Mouse (Mus musculus) embryonic facial prominence, embryonic 10.5 days (tissue): ENCODE measurements around the gene Mucl3. TPM values are rescaled to one million over a fixed set of nuclear protein-coding genes. Genes with fewer than 3 reads are reported as not detected.

ENCODE experiments used
- DNase-seq: peaks from one replicate; pipeline ENCODE4 v3.0.0-alpha.2; 2017; ENCODE audit warnings: low spot score
- H3K27ac ChIP-seq: fragments of 300-500 bp; sonication (generic); replicated peaks from 2 replicates; pipeline ENCODE4 v1.5.1; 2016; ENCODE audit warnings: mild to moderate bottlenecking
- H3K27me3 ChIP-seq: fragments of 300-500 bp; sonication (generic); replicated peaks from 2 replicates; pipeline ENCODE4 v1.6.1; 2016; ENCODE audit warnings: low read depth, mild to moderate bottlenecking; ENCODE audit not compliant: poor library complexity, severe bottlenecking
- H3K36me3 ChIP-seq: fragments of 300-500 bp; sonication (generic); replicated peaks from 2 replicates; pipeline ENCODE4 v1.6.1; 2016; ENCODE audit warnings: mild to moderate bottlenecking, moderate library complexity
- H3K4me1 ChIP-seq: fragments of 300-500 bp; sonication (generic); 2 replicates; pipeline ENCODE4 v1.6.1; 2016
- H3K4me3 ChIP-seq: fragments of 300-500 bp; sonication (generic); 2 replicates; pipeline ENCODE4 v1.5.1; 2016; ENCODE audit warnings: mild to moderate bottlenecking, moderate library complexity
- H3K9me3 ChIP-seq: fragments of 300-500 bp; sonication (generic); 2 replicates; pipeline ENCODE4 v1.6.1; 2016; ENCODE audit warnings: mild to moderate bottlenecking
- whole genome bisulfite sequencing: fragments of 180-500 bp; shearing (Covaris S2); methylation state at CpG from one replicate; pipeline ENCODE4 v1.1.7; 2016; 5-methylcytosine and 5-hydroxymethylcytosine counted together
- polyA plus RNA-seq: library from polyadenylated mRNA; unstranded; fragments of >200 nt; fragmentation: Nextera tagmentation; extraction: Ambion mirVana; gene quantifications from 2 replicates; pipeline ENCODE4 v1.2.1, GENCODE M21; 2016

Mucl3 gene
- polyA plus RNA-seq, 1 experiment from 2014 or later = 0.20 TPM

DNA sequence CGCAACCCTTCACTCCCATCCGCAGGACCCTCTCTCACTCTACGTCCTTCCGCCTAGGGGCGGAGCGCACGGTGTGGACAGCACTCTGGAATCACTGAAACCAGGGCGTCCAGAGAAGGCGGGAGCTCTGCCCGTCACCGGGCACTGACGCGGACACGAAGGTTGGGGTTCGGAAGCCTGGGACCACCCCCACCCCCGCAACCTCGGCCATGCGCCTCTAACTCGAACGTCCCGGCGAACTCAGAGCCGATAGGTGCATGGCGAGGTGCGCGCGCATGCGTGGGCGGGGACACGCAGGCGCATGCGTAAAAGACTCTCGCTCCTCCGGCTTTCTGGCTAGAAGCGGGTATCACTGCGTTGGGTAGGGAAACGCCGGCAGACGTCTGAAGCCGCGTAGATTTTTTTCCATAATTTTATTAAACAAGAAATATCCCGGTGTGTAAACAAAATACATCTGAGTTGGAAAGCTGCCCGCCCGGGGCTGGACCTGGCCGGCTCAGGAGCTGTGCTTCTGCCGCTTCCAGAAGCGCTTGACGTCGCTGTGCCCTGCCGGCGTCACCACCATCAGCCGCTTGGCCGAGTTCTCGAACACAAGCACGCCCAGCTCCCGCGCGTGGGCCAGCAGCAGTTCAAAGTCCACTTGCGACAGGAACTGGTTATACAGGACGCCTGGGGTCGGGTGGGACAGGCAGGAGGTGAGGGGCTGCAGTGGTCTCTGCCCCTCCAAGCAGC is 24.0 kb upstream of the Mucl3 start, which contains the start of gene Vars2:
Gene Vars2, minus strand, starts transcription at position 259 of the 732 bp plus-strand sequence.
- no peaks in the 10 kb centered on the region for H3K27me3 ChIP-seq
- DNase-seq = peak; percentile 97
- H3K4me1 ChIP-seq = peaks cover 24% of the 10 kb centered on the region
- peak within 1 kb of the TSS; percentile 80 for H3K4me3 ChIP-seq
- H3K9me3 ChIP-seq = no peaks in the 10 kb centered on the region
- peak within 1 kb of the TSS; percentile 94 for H3K27ac ChIP-seq
- H3K36me3 ChIP-seq = peaks cover 59% of the 10 kb centered on the region
- under 1% methylated on average over 61 of the region's 61 CpGs for WGBS

DNA sequence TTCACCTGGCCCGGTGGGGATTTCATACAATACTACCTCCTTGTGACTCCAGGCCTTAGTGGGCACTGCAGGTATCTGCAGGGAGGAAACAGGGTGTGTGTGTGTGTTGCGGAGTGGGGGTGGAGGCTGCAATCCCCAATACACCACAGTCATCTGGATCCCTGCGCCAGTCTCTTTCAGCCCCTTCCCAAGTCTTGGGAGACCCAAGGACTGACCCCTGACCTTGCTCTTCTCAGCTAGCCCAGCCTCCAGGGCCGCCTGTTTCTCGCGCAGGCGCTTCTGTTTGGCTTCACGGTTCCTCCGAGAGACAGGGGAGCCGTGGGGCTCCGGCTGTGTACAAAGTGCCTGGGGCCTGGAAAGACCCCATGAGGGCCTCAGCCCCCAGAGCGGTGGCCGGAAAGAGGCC is 23.4 kb upstream of the Mucl3 start:
- DNase-seq = peak; percentile 75
- Histone ChIP-seq H3K27ac (peak overlapping the region; percentile 94), H3K4me3 (peak overlapping the region; percentile 80), H3K4me1 (peaks cover 22% of the 10 kb centered on the region), H3K27me3 (no peaks in the 10 kb centered on the region), H3K36me3 (peaks cover 62% of the 10 kb centered on the region), H3K9me3 (no peaks in the 10 kb centered on the region)
- WGBS = 3% methylated on average over 13 of the region's 13 CpGs

DNA sequence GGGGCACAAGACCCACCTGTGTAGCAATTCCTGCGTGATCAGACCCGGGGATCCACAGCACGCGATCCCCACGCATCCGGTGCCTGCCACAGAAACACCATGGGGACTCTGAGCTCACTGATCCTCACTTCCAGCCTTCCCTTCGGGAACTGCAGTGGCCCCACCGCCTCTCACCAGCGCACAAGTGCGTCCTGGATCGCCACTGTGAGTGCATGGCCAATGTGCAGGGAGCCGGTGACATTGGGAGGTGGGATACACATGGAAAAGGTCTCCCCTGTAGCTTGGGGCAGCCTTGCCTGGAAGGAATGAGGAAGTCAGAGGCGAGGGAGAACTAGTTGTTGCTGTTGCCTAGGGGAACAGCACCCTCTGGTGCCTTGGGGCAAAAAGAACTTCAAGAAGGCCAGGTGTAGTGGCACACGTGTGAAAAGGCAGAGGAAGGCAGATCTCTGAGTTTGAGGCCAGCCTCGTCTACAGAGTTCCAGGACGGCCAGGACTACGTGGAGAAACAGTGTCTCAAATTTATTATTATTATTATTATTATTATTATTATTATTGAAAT is 22.5 kb upstream of the Mucl3 start:
- no peaks in the 10 kb centered on the region for H3K9me3 ChIP-seq
- H3K4me3 ChIP-seq = 0 out of 2 replicates have a peak overlapping the region, but pooled peaks have one; percentile 4
- H3K4me1 ChIP-seq = peaks cover 22% of the 10 kb centered on the region
- WGBS = 81% methylated on average over 17 of the region's 17 CpGs
- H3K27me3 ChIP-seq = no peaks in the 10 kb centered on the region
- no peak for DNase-seq
- H3K36me3 ChIP-seq = peaks cover 67% of the 10 kb centered on the region
- H3K27ac ChIP-seq = no peak overlapping the region

DNA sequence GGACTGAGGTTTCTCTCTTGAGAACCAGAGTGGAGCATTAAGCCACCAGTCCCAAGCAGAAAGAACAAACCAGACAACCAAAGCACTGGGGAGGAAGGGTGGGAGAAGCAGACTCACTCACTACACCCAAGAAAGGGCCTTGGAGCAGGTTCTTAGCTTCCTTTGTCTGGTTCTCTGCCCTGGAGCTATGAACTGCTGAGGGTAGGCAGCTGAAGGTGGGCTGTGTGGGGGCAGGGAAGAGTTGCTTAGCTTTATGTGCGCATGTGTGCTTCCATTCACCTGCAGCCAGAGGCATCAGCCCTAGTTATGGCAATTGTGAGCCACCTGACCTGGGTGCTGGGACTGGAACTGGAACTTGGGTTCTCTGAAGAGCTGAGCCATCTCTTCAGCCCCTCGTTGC is 9.6 kb upstream of the Mucl3 start:
- Histone ChIP-seq H3K27ac (peak overlapping the region; percentile 44), H3K36me3 (peaks cover 38% of the 10 kb centered on the region), H3K4me3 (no peak overlapping the region), H3K4me1 (peaks cover 2% of the 10 kb centered on the region; the same call in 1 of the 2 replicates), H3K27me3 (no peaks in the 10 kb centered on the region), H3K9me3 (no peaks in the 10 kb centered on the region)
- DNase-seq = no peak
- WGBS = 77% methylated on average over 2 of the region's 2 CpGs

DNA sequence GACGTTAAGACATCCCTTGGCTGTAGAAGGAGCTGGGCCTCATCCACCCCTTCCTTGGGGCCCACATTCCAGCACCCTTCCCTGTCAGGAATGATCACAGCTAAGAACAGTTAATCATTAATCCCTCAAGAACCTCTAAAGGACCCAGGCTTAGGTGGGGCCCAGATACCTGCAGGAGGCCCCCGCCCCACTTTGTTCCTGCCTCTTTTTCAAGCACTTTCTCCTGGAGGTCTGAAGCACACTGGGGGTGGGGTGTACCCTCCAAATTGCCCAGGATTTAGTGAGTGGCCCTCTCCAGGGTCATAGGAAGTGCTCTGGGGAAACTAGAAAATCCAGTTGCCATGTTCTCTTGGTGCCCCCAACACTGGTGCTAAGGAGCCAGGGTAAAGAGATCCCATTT is 5.9 kb upstream of the Mucl3 start:
- Histone ChIP-seq H3K4me1 (peaks cover 2% of the 10 kb centered on the region; the same call in 1 of the 2 replicates), H3K4me3 (no peak overlapping the region), H3K36me3 (peaks cover 1% of the 10 kb centered on the region), H3K27ac (no peak overlapping the region), H3K27me3 (no peaks in the 10 kb centered on the region), H3K9me3 (no peaks in the 10 kb centered on the region)
- 69% methylated on average over 2 of the region's 2 CpGs for WGBS
- no peak for DNase-seq

DNA sequence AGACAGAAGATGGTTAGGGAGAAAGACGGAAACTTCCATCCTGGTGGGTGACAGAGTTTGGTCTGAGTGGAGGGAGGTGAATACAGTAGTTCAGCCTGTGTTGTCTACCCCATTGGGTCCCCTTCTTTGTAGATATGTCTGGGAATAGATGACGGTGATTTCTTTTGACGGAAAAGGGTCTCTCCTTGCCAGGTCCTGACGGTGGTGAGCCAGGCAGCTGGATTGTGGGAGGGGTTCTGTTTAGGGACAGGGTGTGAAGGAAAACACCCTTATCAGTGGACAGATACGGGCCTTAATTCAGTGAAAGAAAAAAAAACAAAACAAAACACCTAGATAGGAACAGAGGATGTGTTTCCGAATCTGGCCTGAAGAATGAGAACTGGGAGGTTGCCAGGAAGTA is 4.1 kb downstream of the Mucl3 start:
- DNase-seq = no peak
- Histone ChIP-seq H3K36me3 (no peaks in the 10 kb centered on the region), H3K4me1 (0 out of 2 replicates have a peak, but pooled peaks cover 15% of the 10 kb centered on the region), H3K27me3 (peaks cover 22% of the 10 kb centered on the region), H3K27ac (no peak overlapping the region), H3K9me3 (no peaks in the 10 kb centered on the region), H3K4me3 (no peak overlapping the region)
- 82% methylated on average over 6 of the region's 6 CpGs for WGBS

DNA sequence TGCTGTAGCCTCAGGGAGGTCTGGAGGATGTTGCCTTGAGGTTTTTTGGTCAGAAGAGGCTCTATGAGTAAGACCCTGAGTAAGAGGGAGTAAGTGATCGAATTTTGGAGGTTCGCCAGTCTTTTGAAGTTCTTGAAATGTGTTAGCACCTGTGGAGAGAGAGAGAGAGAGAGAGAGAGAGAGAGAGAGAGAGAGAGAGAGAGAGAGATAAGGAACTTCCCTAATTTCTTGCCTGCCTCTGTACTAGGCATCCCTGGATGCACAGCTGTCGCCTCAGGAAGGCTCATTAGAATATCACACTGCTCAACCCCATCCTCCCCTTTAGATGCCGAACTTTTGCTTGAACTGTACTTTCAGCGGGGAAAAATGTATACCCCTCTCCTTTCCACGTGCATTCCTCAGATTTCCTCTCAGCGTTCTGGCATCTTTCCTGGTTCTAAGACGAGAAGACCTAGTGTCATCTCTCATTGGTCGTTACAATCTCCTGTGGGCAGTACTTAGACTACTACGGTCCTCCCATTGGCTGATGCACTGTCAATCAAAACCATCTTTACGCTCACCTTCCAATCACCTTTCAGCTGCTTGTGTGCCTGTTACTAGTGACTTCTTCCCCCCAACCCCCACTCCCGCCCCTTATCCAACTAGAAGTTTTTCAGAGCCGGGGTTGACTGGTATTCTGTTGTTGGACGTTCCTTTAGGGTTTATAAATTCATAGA is 4.9 kb downstream of the Mucl3 start:
- WGBS = 29% methylated on average over 14 of the region's 14 CpGs
- no peaks in the 10 kb centered on the region for H3K36me3 ChIP-seq
- 0 out of 2 replicates have a peak, but pooled peaks cover 20% of the 10 kb centered on the region for H3K4me1 ChIP-seq
- no peak overlapping the region for H3K27ac ChIP-seq
- H3K9me3 ChIP-seq = no peaks in the 10 kb centered on the region
- peak overlapping the region; percentile 25; the same call in 1 of the 2 replicates for H3K4me3 ChIP-seq
- DNase-seq = peak; percentile 61
- peaks cover 18% of the 10 kb centered on the region for H3K27me3 ChIP-seq

DNA sequence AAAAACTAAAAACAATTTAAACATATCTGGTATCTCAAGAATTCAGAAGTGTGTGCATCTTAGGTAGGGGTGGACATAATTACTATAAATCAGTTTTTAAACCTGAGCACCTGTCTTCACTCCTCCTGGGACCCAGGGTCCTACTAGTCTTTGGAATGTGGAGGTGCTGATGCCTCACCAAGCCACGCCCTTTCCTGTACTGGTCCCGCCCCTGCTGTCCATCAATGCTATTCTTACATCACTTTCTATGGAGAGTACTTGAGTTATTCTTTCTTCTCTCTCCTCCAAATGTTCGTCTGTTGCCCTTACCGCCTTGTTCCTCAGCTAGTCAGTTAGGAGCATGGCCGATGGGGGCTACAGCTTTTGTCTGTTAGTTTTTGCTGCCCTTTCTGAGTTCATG is 7.1 kb downstream of the Mucl3 start:
- H3K27ac ChIP-seq = no peak overlapping the region
- no peaks in the 10 kb centered on the region for H3K9me3 ChIP-seq
- 38% methylated on average over 5 of the region's 5 CpGs for WGBS
- H3K36me3 ChIP-seq = no peaks in the 10 kb centered on the region
- H3K27me3 ChIP-seq = peaks cover 14% of the 10 kb centered on the region
- peak; percentile 37 for DNase-seq
- H3K4me3 ChIP-seq = no peak overlapping the region
- H3K4me1 ChIP-seq = 0 out of 2 replicates have a peak, but pooled peaks cover 20% of the 10 kb centered on the region

DNA sequence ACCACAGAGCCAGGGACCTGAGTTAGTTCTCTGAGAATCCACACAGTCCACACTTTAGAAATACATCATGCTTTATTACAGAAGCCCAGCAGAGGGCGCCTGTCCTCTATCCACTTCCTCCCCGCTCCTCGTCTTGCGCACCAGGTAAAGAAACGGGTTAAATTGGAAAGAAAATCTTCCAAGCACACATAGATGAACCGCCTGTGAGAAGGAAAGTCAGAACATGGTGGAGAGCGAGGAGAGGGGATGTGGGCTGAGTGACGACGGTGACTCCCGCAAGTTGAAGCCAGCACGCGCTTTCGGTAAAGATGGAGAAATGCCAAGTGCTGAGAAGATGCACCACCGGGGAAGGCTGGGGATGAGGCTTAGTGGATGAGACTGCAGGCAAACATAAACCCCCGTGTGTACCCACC is 7.8 kb downstream of the Mucl3 start:
- Histone ChIP-seq H3K27me3 (peaks cover 14% of the 10 kb centered on the region), H3K27ac (no peak overlapping the region), H3K36me3 (no peaks in the 10 kb centered on the region), H3K4me1 (0 out of 2 replicates have a peak, but pooled peaks cover 20% of the 10 kb centered on the region), H3K4me3 (peak overlapping the region; percentile 49), H3K9me3 (no peaks in the 10 kb centered on the region)
- peak; percentile 78 for DNase-seq
- whole genome bisulfite sequencing = 2% methylated on average over 15 of the region's 15 CpGs

DNA sequence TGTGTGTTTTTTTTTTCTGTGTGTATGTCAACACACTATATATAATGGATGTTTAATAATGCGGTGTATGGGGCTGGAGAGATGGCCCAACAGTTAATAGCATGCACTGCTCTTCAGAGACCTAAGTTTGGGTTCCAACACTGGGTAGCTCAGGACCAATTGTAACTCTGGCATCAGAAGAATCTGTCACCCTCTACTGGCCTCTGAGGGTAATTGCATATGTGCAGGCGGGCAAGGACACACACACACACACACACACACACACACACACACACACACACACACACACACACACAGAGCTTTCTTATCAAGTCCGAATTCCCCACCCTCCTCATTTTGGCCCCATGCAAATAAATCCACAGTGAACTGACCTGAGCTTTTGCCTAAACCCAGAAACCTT is 8.3 kb downstream of the Mucl3 start:
- Histone ChIP-seq H3K27ac (no peak overlapping the region), H3K4me3 (0 out of 2 replicates have a peak overlapping the region, but pooled peaks have one; percentile 49), H3K27me3 (peaks cover 14% of the 10 kb centered on the region), H3K4me1 (0 out of 2 replicates have a peak, but pooled peaks cover 25% of the 10 kb centered on the region), H3K9me3 (no peaks in the 10 kb centered on the region), H3K36me3 (no peaks in the 10 kb centered on the region)
- DNase-seq = no peak
- WGBS = 92% methylated on average over 3 of the region's 3 CpGs

DNA sequence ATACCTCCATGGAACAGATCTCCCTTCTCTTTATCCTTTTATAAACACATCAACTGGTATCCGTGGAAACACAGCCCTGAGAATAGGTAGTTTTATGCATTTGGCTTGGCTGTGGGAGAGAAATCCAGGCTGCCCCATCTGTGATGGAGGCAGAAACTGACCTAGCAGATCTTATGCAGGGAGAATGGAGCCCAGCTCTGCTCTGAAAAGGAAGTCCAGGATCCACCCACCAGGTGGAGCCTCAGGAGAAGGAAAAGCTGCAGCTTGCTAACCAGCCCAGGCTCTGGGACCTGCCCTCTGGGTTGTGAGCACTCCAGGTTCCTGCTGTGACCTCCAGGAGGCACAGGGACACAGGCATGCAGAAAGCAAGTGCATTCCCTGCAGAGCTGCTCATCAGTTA is 9.5 kb downstream of the Mucl3 start:
- Histone ChIP-seq H3K27me3 (peaks cover 14% of the 10 kb centered on the region), H3K27ac (no peak overlapping the region)

DNA sequence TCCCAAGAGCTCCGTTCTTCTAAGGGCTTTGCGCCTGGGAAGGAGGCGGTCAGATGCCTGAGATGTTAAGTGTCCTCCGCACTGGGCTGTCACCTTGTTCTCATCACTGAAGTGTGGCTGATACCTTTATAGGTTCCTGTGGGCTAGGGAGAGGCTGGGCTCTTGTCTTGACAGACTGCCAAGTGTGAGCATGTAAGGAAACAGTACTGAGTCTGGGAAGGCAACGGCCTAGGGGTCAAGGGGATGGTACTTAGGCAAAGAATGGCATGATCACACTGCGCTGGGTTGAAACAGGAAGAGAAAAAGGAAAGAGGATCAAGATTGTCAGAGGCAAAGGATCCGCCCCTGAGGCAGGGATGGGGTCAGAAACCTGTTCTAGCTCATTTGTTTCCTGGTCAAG is 17.0 kb downstream of the Mucl3 start, which contains the start of gene Gm9573:
Gene Gm9573, minus strand, starts transcription at position 101 of the 400 bp plus-strand sequence.
- no peaks in the 10 kb centered on the region for H3K27me3 ChIP-seq
- H3K36me3 ChIP-seq = no peaks in the 10 kb centered on the region
- no peak within 1 kb of the TSS for H3K4me3 ChIP-seq
- no peaks in the 10 kb centered on the region for H3K9me3 ChIP-seq
- no peak for DNase-seq
- WGBS = 84% methylated on average over 7 of the region's 7 CpGs
- H3K27ac ChIP-seq = no peak within 1 kb of the TSS
- H3K4me1 ChIP-seq = 0 out of 2 replicates have a peak, but pooled peaks cover 5% of the 10 kb centered on the region

More for the DNA sequence above, 9.5 kb downstream of the Mucl3 start:
- DNase-seq = peak; percentile 47
- WGBS = 17% methylated on average over 1 of the region's 1 CpGs
- H3K36me3 ChIP-seq = no peaks in the 10 kb centered on the region
- H3K4me3 ChIP-seq = no peak overlapping the region
- 0 out of 2 replicates have a peak, but pooled peaks cover 24% of the 10 kb centered on the region for H3K4me1 ChIP-seq
- no peaks in the 10 kb centered on the region for H3K9me3 ChIP-seq
